Mouse (Mus musculus): Measurements from ENCODE around the gene Pllp.

- TF ChIP-seq CTCF (IDR thresholded peaks at IDR 0.05; ENCODE audit: low read depth, low read length) = no peak
- no peak for TF ChIP-seq POLR2A (IDR thresholded peaks at IDR 0.05; ENCODE audit: extremely low read depth, insufficient read depth, low read length)
Measured at GRCm38 (mm10) chr8:94714556-94714955, 18.5 kb upstream of the Pllp start.
